Comparison of ENCODE assay signal across 8 mouse cellular contexts in the genomic region with DNA sequence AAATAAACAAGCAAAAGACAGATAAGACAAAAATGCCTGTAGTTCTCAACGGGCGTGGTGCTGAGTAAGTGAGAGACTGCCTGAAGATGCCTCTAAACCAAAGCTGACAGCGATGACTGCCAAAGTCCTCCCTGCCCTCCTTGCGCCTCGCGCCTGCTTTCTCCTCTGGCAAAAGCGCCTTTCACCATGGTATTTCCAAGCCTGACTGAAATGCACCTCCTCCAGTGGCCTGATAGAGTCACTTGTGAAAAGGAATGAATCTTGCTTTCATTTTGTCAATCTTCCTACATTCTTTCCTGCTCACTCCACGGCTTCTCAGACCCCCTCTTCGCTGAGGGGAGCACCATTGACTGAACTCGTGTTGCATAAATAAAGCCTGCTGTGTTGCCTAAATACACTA.
DNase-seq lines count a peak whose midpoint lies in the region; ATAC-seq lines count a peak whose summit lies in the region.
"Had no signal": no experiment of that assay in that cellular context is flagged by ENCODE, and none has a peak within 500 bp of the region (broad histone marks: within the 10 kb centered on the region; RNA-seq: fewer than 3 reads in every experiment).

No protein-coding gene starts in this region.

- no peak overlapping the region; the same call in 1 of the 2 replicates for H3K4me3 ChIP-seq in embryonic facial prominence, embryonic 15.5 days (replicated peaks)
- peak overlapping the region; percentile 18; the same call in 1 of the 2 replicates for H3K4me3 ChIP-seq in midbrain, embryonic 10.5 days

- H3K27me3 ChIP-seq in embryonic facial prominence, embryonic 15.5 days: no peaks in the 10 kb centered on the region
- peaks cover 14% of the 10 kb centered on the region; the same call in 1 of the 2 replicates for H3K27me3 ChIP-seq in midbrain, embryonic 10.5 days (ENCODE audit: low read depth, poor library complexity, severe bottlenecking)

- no peak overlapping the region for H3K27ac ChIP-seq in embryonic facial prominence, embryonic 15.5 days (replicated peaks)
- peak overlapping the region; percentile 82 for H3K27ac ChIP-seq in midbrain, embryonic 10.5 days (replicated peaks)

- DNase-seq in right cerebral cortex, postnatal 14 days: peak; percentile 7
- DNase-seq in right cerebral cortex, postnatal 25 days: no peak
- peak; percentile 42 for DNase-seq in midbrain, embryonic 10.5 days (ENCODE audit: low spot score)
- no peak for DNase-seq in urinary bladder, postnatal 10 days (ENCODE audit: low spot score)
- no peak for DNase-seq in lung, adult 18-20 months
- DNase-seq: thymus, postnatal 25 days had no signal

- ATAC-seq in embryonic facial prominence, embryonic 15.5 days (ENCODE audit: insufficient number of reproducible peaks, low FRiP score, low TSS enrichment, low read depth): no peak
- no peak for ATAC-seq in granulocyte monocyte progenitor cell, adult 5-6 weeks (replicated peaks; ENCODE audit: poor library complexity, severe bottlenecking)

- H3K9ac ChIP-seq in embryonic facial prominence, embryonic 15.5 days: no peak overlapping the region

- H3K9me3 ChIP-seq in embryonic facial prominence, embryonic 15.5 days (replicated peaks): no peaks in the 10 kb centered on the region
- no peaks in the 10 kb centered on the region for H3K9me3 ChIP-seq in midbrain, embryonic 10.5 days (replicated peaks)

- 0 out of 2 replicates have a peak, but pooled peaks cover 3% of the 10 kb centered on the region for H3K4me1 ChIP-seq in embryonic facial prominence, embryonic 15.5 days
- peaks cover 36% of the 10 kb centered on the region for H3K4me1 ChIP-seq in midbrain, embryonic 10.5 days

- WGBS in embryonic facial prominence, embryonic 15.5 days: 27% methylated on average over 10 of the region's 10 CpGs
- WGBS in midbrain, embryonic 10.5 days: 19% methylated on average over 10 of the region's 10 CpGs

- 0 out of 2 replicates have a peak overlapping the region, but pooled peaks have one; percentile 21 for H3K4me2 ChIP-seq in embryonic facial prominence, embryonic 15.5 days (replicated peaks)

- no peaks in the 10 kb centered on the region for H3K36me3 ChIP-seq in embryonic facial prominence, embryonic 15.5 days
- H3K36me3 ChIP-seq in midbrain, embryonic 10.5 days: no peaks in the 10 kb centered on the region

Comparison
In these comparisons a context has a peak if more than half of its experiments do, and no peak if none do; other contexts are left out.
1. DNase-seq: peak in right cerebral cortex, postnatal 14 days (single experiment) and midbrain, embryonic 10.5 days (single experiment); none in right cerebral cortex, postnatal 25 days (single experiment), urinary bladder, postnatal 10 days (single experiment) and lung, adult 18-20 months (0 of 2).